10 mouse cellular contexts compared by ENCODE assay signal in the genomic region with DNA sequence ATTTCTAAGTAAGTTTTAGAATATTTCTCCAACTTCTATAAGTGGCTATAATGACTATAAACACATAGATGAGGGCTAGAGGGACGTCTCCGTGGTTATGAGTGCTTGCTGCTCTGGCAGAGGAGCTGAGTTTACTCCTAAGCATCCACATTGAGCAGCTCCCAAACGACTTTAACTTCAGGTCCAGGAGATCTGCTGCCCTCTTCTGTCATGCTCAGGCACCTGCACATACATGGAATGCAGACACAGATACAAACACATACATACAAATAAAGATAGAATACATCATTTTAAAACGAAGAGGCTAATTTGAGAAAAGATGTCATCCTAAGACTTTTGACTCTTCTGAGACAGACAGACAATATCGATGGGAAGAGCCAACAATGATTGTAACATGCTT. TPM values are rescaled to one million over a fixed set of nuclear protein-coding genes. Genes with fewer than 3 reads are reported as not detected.
A peak's percentile ranks its signal among the peaks of the same experiment; 100 is the strongest.
DNase-seq lines count a peak whose midpoint lies in the region; ATAC-seq and TF ChIP-seq lines count a peak whose summit lies in the region.
"Had no signal": no experiment of that assay in that cellular context is flagged by ENCODE, and none has a peak within 500 bp of the region (broad histone marks: within the 10 kb centered on the region; RNA-seq: fewer than 3 reads in every experiment).

No protein-coding gene starts in this region.

- WGBS in cerebellum, adult 2 months, result 5% methylated on average over 5 of the region's 5 CpGs

- DNase-seq in cerebellum, adult 2 months, result no peak
- no peak for DNase-seq in cerebellum, adult 11-12 months
- peak; percentile 33 for DNase-seq in left cerebral cortex, postnatal 4 days
- no peak for DNase-seq in left cerebral cortex, adult 11 months (ENCODE audit: low spot score)
- DNase-seq in forelimb bud, embryonic 11.5 days (ENCODE audit: low read depth, low spot score), result peak; percentile 12
- no peak for DNase-seq in testis, postnatal 14 days (ENCODE audit: low spot score)

- H3K4me1 ChIP-seq in cerebellum, adult 2 months (ENCODE audit: control insufficient read depth, insufficient read depth, low read length), result no peaks in the 10 kb centered on the region
- H3K4me1 ChIP-seq in ES-Bruce4 (ENCODE audit: control insufficient read depth, insufficient read depth, low read length), result no peaks in the 10 kb centered on the region

- H3K9me3 ChIP-seq in ES-Bruce4 (replicated peaks; ENCODE audit: control insufficient read depth, insufficient read depth, low read length, poor library complexity, severe bottlenecking), result no peaks in the 10 kb centered on the region
- H3K9me3 ChIP-seq: hindbrain, embryonic 15.5 days had no signal

- H3K27me3 ChIP-seq in cerebellum, adult 2 months (ENCODE audit: control insufficient read depth, insufficient read depth, low read length), result no peaks in the 10 kb centered on the region
- no peaks in the 10 kb centered on the region for H3K27me3 ChIP-seq in ES-Bruce4 (ENCODE audit: control insufficient read depth, insufficient read depth, low read length, poor library complexity, severe bottlenecking)
- H3K27me3 ChIP-seq: hindbrain, embryonic 15.5 days had no signal

- no peak for TF ChIP-seq POLR2A in cerebellum, adult 2 months (IDR thresholded peaks at IDR 0.05; ENCODE audit: borderline replicate concordance, insufficient read depth, low read length)
- no peak for TF ChIP-seq POLR2A in ES-Bruce4 (IDR thresholded peaks at IDR 0.05; ENCODE audit: insufficient read depth, low read length)

- intact Hi-C loops in left cerebral cortex, postnatal 4 days (cut with DNase I), result loop anchor here (5.0 kb wide), 2 partner anchors 733 to 983 kb away; no protein-coding TSS in a partner anchor

- no peak for ATAC-seq in cerebellum, adult (ENCODE audit: insufficient number of reproducible peaks, low FRiP score, low TSS enrichment)

- H3K4me3 ChIP-seq in cerebellum, adult 2 months (replicated peaks; ENCODE audit: insufficient read depth, low read depth, low read length), result no peak overlapping the region
- no peak overlapping the region for H3K4me3 ChIP-seq in ES-Bruce4 (ENCODE audit: low read depth, low read length)
- H3K4me3 ChIP-seq: hindbrain, embryonic 15.5 days had no signal

- H3K27ac ChIP-seq in cerebellum, adult 2 months (ENCODE audit: insufficient read depth, low read length), result no peak overlapping the region
- H3K27ac ChIP-seq in ES-Bruce4 (ENCODE audit: insufficient read depth, low read length), result no peak overlapping the region
- H3K27ac ChIP-seq: hindbrain, embryonic 15.5 days had no signal

- H3K9ac ChIP-seq in ES-Bruce4 (ENCODE audit: low read depth, poor library complexity, severe bottlenecking), result no peak overlapping the region
- H3K9ac ChIP-seq: hindbrain, embryonic 15.5 days had no signal

- TF ChIP-seq CTCF in cerebellum, adult 2 months (IDR thresholded peaks at IDR 0.05; ENCODE audit: borderline replicate concordance, insufficient read depth, low read depth, low read length), result peak; percentile 33; the same call in 1 of the 2 replicates
- peak; percentile 55 for TF ChIP-seq CTCF in ES-Bruce4 (IDR thresholded peaks at IDR 0.05; ENCODE audit: low read depth, low read length)

- no peaks in the 10 kb centered on the region for H3K36me3 ChIP-seq in ES-Bruce4 (ENCODE audit: control insufficient read depth, insufficient read depth, low read length, poor library complexity, severe bottlenecking)
- H3K36me3 ChIP-seq: hindbrain, embryonic 15.5 days had no signal

- no peak for TF ChIP-seq EP300 in ES-Bruce4 (IDR thresholded peaks at IDR 0.05; ENCODE audit: insufficient read depth, low read depth, low read length)

RNA-seq across cellular contexts. Expression of a gene that starts 3.5 kb away (rescaled TPM):
- polyA plus RNA-seq in cerebellum, adult 2 months (2012; rRNA removed), result 53.1 and 53.5 TPM in 2 replicates
- total RNA-seq in left cerebral cortex, postnatal 4 days (2021), result 100 to 1,000 TPM in 1 of 2 experiments, 10 to 100 TPM in 1; 97.2 to 105 TPM
- 60.1 and 60.7 TPM in 2 replicates for polyA plus RNA-seq in ES-Bruce4 (2011; ENCODE audit: insufficient read depth, insufficient read length, low read depth, missing spikeins)

RNA-seq across cellular contexts. Expression of a gene that starts 31.0 kb away (rescaled TPM):
- polyA plus RNA-seq in cerebellum, adult 2 months (2012; rRNA removed), result 26.5 and 34.6 TPM in 2 replicates
- total RNA-seq in left cerebral cortex, postnatal 4 days (2021), result 1 to 10 TPM; 3.1 to 3.7 TPM
- polyA plus RNA-seq in ES-Bruce4 (2011; ENCODE audit: insufficient read depth, insufficient read length, low read depth, missing spikeins), result not detected in 2 replicates
- total RNA-seq: megakaryocyte-erythroid progenitor cell, adult 5-6 weeks had no signal

Comparison
In these comparisons a context has a peak if more than half of its experiments do, and no peak if none do; other contexts are left out.
1. DNase-seq: peak in left cerebral cortex, postnatal 4 days (single experiment) and forelimb bud, embryonic 11.5 days (single experiment); none in cerebellum, adult 2 months (0 of 2), cerebellum, adult 11-12 months (single experiment), left cerebral cortex, adult 11 months (single experiment) and testis, postnatal 14 days (single experiment).
2. RNA of a gene that starts 31.0 kb away (polyA plus RNA-seq): 26.5 to 34.6 TPM in cerebellum, adult 2 months; not detected in ES-Bruce4; every median in the first group is over 10 times any median in the second.